Mouse (Mus musculus) left cerebral cortex, adult 18-20 months (tissue): Measurements from ENCODE around the gene Lrrc9. TPM values are rescaled to one million over a fixed set of nuclear protein-coding genes. Genes with fewer than 3 reads are reported as not detected.

Experiments
- DNase-seq, 2 experiments: peaks; one replicate each; pipeline ENCODE4 v3.0.0; 2021 to 2022; ENCODE audit warnings: low spot score in 2 of 2, mixed read lengths in 1 of 2
- total RNA-seq, 2 experiments: library from RNA; stranded (reverse); gene quantifications; 2 replicates each; pipeline ENCODE4 v1.2.3; 2021

The Lrrc9 gene
- total RNA-seq, 2 experiments from 2014 or later = 1.9 to 2.2 TPM

- DNase-seq = no peak
Measured at GRCm38 (mm10) chr12:72467269-72467668, 25.6 kb downstream of the Lrrc9 start.

- no peak for DNase-seq
Measured at GRCm38 (mm10) chr12:72467789-72468188, 26.1 kb downstream of the Lrrc9 start.

- no peak for DNase-seq
Measured at GRCm38 (mm10) chr12:72476773-72477450, 35.2 kb downstream of the Lrrc9 start.

- DNase-seq = no peak
Measured at GRCm38 (mm10) chr12:72482226-72482625, 40.6 kb downstream of the Lrrc9 start.

- DNase-seq = no peak
Measured at GRCm38 (mm10) chr12:72484872-72485271, 43.2 kb downstream of the Lrrc9 start.

GRCm38 (mm10) chr12:72487498-72487897 lies 45.8 kb downstream of the Lrrc9 start:
- DNase-seq = no peak

- no peak for DNase-seq
Measured at GRCm38 (mm10) chr12:72489995-72490394, 48.3 kb downstream of the Lrrc9 start.

GRCm38 (mm10) chr12:72491063-72491719 lies 49.5 kb downstream of the Lrrc9 start:
- no peak for DNase-seq

GRCm38 (mm10) chr12:72496866-72497600 lies 55.4 kb downstream of the Lrrc9 start:
- no peak for DNase-seq

- no peak for DNase-seq
Measured at GRCm38 (mm10) chr12:72509606-72510005, 67.9 kb downstream of the Lrrc9 start.

GRCm38 (mm10) chr12:72515446-72515845 lies 73.8 kb downstream of the Lrrc9 start:
- peak in 1 of 2 experiments; percentile 29 for DNase-seq

- DNase-seq = no peak
Measured at GRCm38 (mm10) chr12:72518114-72518728, 76.6 kb downstream of the Lrrc9 start.

- no peak for DNase-seq
Measured at GRCm38 (mm10) chr12:72519352-72519751, 77.7 kb downstream of the Lrrc9 start.

- DNase-seq = no peak
Measured at GRCm38 (mm10) chr12:72519855-72520254, 78.2 kb downstream of the Lrrc9 start.

- DNase-seq = peak; percentile 69 to 75
Measured at GRCm38 (mm10) chr12:72520645-72521044, 79.0 kb downstream of the Lrrc9 start.

- DNase-seq = no peak
Measured at GRCm38 (mm10) chr12:72525588-72525987, 83.9 kb downstream of the Lrrc9 start.

- DNase-seq = no peak
Measured at GRCm38 (mm10) chr12:72532303-72532702, 90.6 kb downstream of the Lrrc9 start.

- no peak for DNase-seq
Measured at GRCm38 (mm10) chr12:72533986-72534385, 92.3 kb downstream of the Lrrc9 start.

GRCm38 (mm10) chr12:72535599-72535998 lies 93.9 kb downstream of the Lrrc9 start:
- no peak for DNase-seq

GRCm38 (mm10) chr12:72536021-72536597 lies 94.4 kb downstream of the Lrrc9 start, which contains the start of gene Pcnx4:
TSS of gene Pcnx4 (plus strand) at chr12:72536383.
- DNase-seq = peak; percentile 95 to 97

- peak; percentile 21 to 53 for DNase-seq
Measured at GRCm38 (mm10) chr12:72538571-72538970, 96.9 kb downstream of the Lrrc9 start.
